Mouse (Mus musculus): ENCODE measurements around the gene Cenpt. TPM values are rescaled to one million over a fixed set of nuclear protein-coding genes. Genes with fewer than 3 reads are reported as not detected.
A peak's percentile ranks its signal among the peaks of the same experiment; 100 is the strongest.
"Not testable (repeated sequence)": the region's sequence is repeated elsewhere in the genome, so short reads cannot be mapped to it uniquely, and the experiment has no call there.

Cenpt gene
- polyA plus RNA-seq, 1 experiment from 2014 or later: 70.7 TPM

GRCm38 (mm10) chr8:105851651-105852143 is 1.4 kb downstream of the Cenpt start:
- no peaks in the 10 kb centered on the region for H3K9me3 ChIP-seq
- peak overlapping the region; percentile 77 for H3K9ac ChIP-seq
- under 1% methylated on average over 34 of the region's 34 CpGs for WGBS
- peak overlapping the region; percentile 20; the same call in 1 of the 2 replicates for H3K27ac ChIP-seq
- H3K4me3 ChIP-seq (replicated peaks): peak overlapping the region; percentile 65
- H3K4me2 ChIP-seq: peak overlapping the region; percentile 69
- peaks cover 26% of the 10 kb centered on the region for H3K36me3 ChIP-seq (replicated peaks)
- H3K27me3 ChIP-seq: no peaks in the 10 kb centered on the region
- ATAC-seq (ENCODE audit: low FRiP score): peak; percentile 83
- H3K4me1 ChIP-seq: peaks cover 23% of the 10 kb centered on the region

DNA sequence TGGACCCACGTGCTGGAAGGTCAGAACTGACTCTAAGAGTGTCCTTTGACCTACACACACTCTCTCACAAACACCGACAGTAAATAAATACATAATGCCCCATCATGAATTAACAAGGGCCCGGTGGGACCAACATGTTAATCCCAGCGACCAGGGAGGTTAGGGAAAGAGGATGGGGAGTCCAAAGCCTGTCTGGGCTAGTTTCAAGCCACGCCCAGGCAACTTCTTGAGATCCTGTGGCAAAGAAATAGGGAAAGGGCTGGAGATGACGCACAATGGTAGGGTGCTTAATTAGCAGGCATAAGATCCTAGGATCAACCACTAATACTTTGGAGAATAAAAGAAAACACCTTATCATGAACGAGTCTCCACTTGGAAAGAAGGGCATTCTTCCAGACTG is 2.5 kb downstream of the Cenpt start:
- H3K4me1 ChIP-seq: peaks cover 12% of the 10 kb centered on the region
- no peaks in the 10 kb centered on the region for H3K9me3 ChIP-seq
- H3K4me2 ChIP-seq: peak overlapping the region; percentile 42
- WGBS: 78% methylated on average over 7 of the region's 7 CpGs
- H3K27ac ChIP-seq: no peak overlapping the region
- ATAC-seq (ENCODE audit: low FRiP score): no peak
- peaks cover 37% of the 10 kb centered on the region for H3K36me3 ChIP-seq (replicated peaks)
- H3K4me3 ChIP-seq (replicated peaks): 0 out of 2 replicates have a peak overlapping the region, but pooled peaks have one; percentile 13
- H3K9ac ChIP-seq: no peak overlapping the region
- no peaks in the 10 kb centered on the region for H3K27me3 ChIP-seq

DNA sequence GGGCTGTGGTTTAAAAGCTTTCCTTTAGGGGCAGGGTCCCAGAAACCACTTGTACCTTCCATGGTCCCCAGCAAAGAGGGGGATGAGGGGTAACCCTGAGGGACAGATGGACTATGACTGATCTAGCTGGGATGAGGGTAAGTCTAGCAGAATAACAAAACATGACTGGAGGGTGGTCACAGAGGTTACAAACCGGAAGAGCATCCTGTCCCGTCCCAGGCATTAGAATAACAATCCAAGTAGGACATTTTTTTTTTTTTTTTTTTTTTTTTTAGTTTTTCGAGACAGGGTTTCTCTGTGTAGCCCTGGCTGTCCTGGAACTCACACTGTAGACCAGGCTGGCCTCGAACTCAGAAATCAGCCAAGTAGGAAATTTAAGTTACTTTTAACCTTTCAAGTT is 3.1 kb downstream of the Cenpt start:
- 84% methylated on average over 4 of the region's 4 CpGs for WGBS
- Histone ChIP-seq H3K4me3 (replicated peaks) (no peak overlapping the region), H3K36me3 (replicated peaks) (peaks cover 43% of the 10 kb centered on the region), H3K4me2 (peak overlapping the region; percentile 42; the same call in 1 of the 2 replicates), H3K27me3 (no peaks in the 10 kb centered on the region), H3K9ac (no peak overlapping the region), H3K9me3 (no peaks in the 10 kb centered on the region), H3K4me1 (peaks cover 10% of the 10 kb centered on the region), H3K27ac (no peak overlapping the region)
- no peak for ATAC-seq (ENCODE audit: low FRiP score)

GRCm38 (mm10) chr8:105846678-105847077 is 6.4 kb downstream of the Cenpt start:
- Histone ChIP-seq H3K4me1 (peaks cover 7% of the 10 kb centered on the region), H3K9ac (no peak overlapping the region), H3K27me3 (no peaks in the 10 kb centered on the region), H3K36me3 (replicated peaks) (peaks cover 69% of the 10 kb centered on the region), H3K27ac (no peak overlapping the region), H3K4me2 (no peak overlapping the region), H3K4me3 (replicated peaks) (no peak overlapping the region), H3K9me3 (no peaks in the 10 kb centered on the region)
- WGBS: 97% methylated on average over 11 of the region's 11 CpGs
- no peak for ATAC-seq (ENCODE audit: low FRiP score)

DNA sequence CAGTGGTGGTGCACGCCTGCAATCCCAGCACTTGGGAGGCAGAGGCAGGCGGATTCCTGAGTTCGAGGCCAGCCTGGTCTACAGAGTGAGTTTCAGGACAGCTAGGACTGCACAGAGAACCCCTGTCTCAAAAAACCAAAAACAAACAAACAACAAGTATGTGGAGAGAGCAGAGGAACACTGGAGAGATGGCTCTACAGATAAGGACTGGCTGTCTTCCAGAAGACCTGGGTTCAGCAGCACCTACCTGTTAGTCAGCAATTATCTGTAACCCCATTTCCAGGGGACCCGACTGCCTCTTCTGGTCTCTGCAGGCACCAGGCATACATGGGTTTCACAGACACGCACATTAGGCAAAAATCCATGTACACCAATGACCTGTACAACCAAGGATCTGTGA is 13.9 kb downstream of the Cenpt start:
- no peak overlapping the region for H3K9ac ChIP-seq
- no peak overlapping the region for H3K4me2 ChIP-seq
- peaks cover 28% of the 10 kb centered on the region for H3K36me3 ChIP-seq (replicated peaks)
- no peak for ATAC-seq (ENCODE audit: low FRiP score)
- H3K27me3 ChIP-seq: no peaks in the 10 kb centered on the region
- no peak overlapping the region for H3K27ac ChIP-seq
- H3K4me1 ChIP-seq: no peaks in the 10 kb centered on the region
- WGBS: 92% methylated on average over 5 of the region's 5 CpGs
- no peak overlapping the region for H3K4me3 ChIP-seq (replicated peaks)
- no peaks in the 10 kb centered on the region for H3K9me3 ChIP-seq

- H3K27ac ChIP-seq: no peak overlapping the region
- H3K9me3 ChIP-seq: no peaks in the 10 kb centered on the region
- H3K27me3 ChIP-seq: no peaks in the 10 kb centered on the region
- WGBS: 89% methylated on average over 6 of the region's 6 CpGs
- H3K9ac ChIP-seq: no peak overlapping the region
- H3K36me3 ChIP-seq (replicated peaks): peaks cover 13% of the 10 kb centered on the region
- H3K4me2 ChIP-seq: no peak overlapping the region
- ATAC-seq (ENCODE audit: low FRiP score): no peak
- no peak overlapping the region for H3K4me3 ChIP-seq (replicated peaks)
- no peaks in the 10 kb centered on the region for H3K4me1 ChIP-seq
These were observed 16.1 kb downstream of the Cenpt start for GRCm38 (mm10) chr8:105836991-105837390.

- 27% methylated on average over 11 of the region's 11 CpGs for WGBS
- no peak for ATAC-seq (ENCODE audit: low FRiP score)
- H3K4me2 ChIP-seq: no peak overlapping the region
- no peaks in the 10 kb centered on the region for H3K4me1 ChIP-seq
- H3K27ac ChIP-seq: no peak overlapping the region
- no peaks in the 10 kb centered on the region for H3K27me3 ChIP-seq
- H3K4me3 ChIP-seq (replicated peaks): no peak overlapping the region
- no peaks in the 10 kb centered on the region for H3K9me3 ChIP-seq
- no peak overlapping the region for H3K9ac ChIP-seq
- no peaks in the 10 kb centered on the region for H3K36me3 ChIP-seq (replicated peaks)
These were observed 17.8 kb downstream of the Cenpt start for GRCm38 (mm10) chr8:105835318-105835717.

- 84% methylated on average over 2 of the region's 2 CpGs for WGBS
These were observed 19.3 kb downstream of the Cenpt start for GRCm38 (mm10) chr8:105833740-105834139.

DNA sequence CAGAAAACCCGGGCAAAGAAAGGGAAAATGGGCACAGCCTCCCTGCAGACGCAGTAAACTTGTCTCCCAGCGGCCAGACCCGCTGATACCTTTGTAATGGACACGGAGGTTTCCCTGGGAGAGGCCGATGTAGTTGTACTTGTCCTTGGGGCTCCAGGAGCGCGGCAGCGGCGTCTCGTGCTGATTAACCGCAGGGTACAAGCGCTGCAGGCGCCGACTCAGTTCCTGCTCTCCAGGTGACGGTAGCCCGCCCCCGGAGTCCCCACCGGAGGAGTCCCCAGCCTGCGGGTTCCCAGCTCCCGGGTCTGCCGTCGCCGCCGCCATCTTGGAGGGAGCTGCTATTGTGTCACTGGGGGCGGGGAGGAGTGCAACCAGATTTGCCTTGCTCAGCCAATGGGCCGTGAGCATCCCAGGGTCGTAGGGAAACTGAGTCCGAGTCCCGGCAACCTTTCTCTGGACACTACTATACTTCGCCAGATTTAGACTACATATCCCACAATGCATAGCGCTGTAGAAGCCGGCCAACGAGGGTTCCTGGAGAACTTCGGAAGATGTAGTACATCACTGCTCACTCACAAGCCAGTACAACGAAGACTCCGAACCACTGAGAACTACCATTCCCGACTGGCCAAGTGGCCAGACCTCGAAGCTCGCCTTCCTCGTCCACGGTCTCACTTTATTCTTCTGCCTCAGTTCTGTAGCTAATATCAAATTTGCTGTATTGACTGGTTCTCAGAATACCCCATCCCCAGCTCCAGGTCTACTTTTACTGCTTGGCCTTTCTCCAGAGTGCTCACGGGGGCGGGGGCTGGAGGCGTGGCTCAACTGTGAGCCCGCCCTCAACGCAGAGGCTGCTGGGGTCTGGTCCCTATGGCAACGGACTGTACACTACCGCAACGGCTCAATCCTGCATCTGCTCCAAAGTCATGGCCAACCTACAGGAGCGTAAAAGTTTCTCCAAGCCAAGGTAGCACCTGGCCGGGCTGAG is 25.9 kb downstream of the Cenpt start, which contains the start of the genes Ranbp10 and Tsnaxip1:
TSS of gene Ranbp10 (minus strand) at position 490 of the 988 bp plus-strand sequence.
TSS of gene Tsnaxip1 (plus strand) at position 871 of the 988 bp plus-strand sequence.
- peak; percentile 98 for ATAC-seq (ENCODE audit: low FRiP score)

More at GRCm38 (mm10) chr8:105833740-105834139, 19.3 kb downstream of the Cenpt start:
- H3K27ac ChIP-seq; H3K4me3 ChIP-seq (replicated peaks); H3K36me3 ChIP-seq (replicated peaks); H3K27me3 ChIP-seq; H3K4me1 ChIP-seq; H3K4me2 ChIP-seq; H3K9ac ChIP-seq; ATAC-seq (ENCODE audit: low FRiP score); H3K9me3 ChIP-seq: not testable (repeated sequence)

DNA sequence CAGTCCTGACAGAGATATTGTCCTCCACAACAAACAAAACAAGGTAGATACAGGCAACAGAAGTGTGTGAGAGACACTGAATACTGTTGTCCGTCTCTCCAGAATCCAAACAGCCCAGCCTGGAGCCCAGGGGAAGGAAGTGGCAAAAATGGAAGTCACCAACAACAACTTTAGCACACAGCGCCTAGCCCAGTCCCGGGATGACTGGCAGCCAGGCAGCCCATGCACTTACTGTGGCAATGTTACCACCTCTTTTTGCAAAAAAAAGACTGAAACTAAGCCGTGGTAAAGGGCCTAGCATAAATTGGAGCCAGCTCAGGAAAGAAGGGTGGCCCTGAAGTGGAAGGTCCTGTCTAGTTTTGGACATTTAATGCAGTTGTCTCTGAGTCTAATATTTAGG is 26.7 kb downstream of the Cenpt start:
- peak overlapping the region; percentile 87 for H3K4me2 ChIP-seq
- peaks cover 38% of the 10 kb centered on the region for H3K36me3 ChIP-seq (replicated peaks)
- H3K9me3 ChIP-seq: no peaks in the 10 kb centered on the region
- no peak for ATAC-seq (ENCODE audit: low FRiP score)
- H3K27ac ChIP-seq: no peak overlapping the region
- H3K4me1 ChIP-seq: peaks cover 18% of the 10 kb centered on the region
- peak overlapping the region; percentile 95 for H3K4me3 ChIP-seq (replicated peaks)
- WGBS: 8% methylated on average over 4 of the region's 4 CpGs
- H3K9ac ChIP-seq: peak overlapping the region; percentile 92
- H3K27me3 ChIP-seq: no peaks in the 10 kb centered on the region

More for the DNA sequence above, 25.9 kb downstream of the Cenpt start, which contains the start of the genes Ranbp10 and Tsnaxip1:
- no peaks in the 10 kb centered on the region for H3K27me3 ChIP-seq
- H3K9ac ChIP-seq: peak within 1 kb of the TSS; percentile 92
- peaks cover 30% of the 10 kb centered on the region for H3K36me3 ChIP-seq (replicated peaks)
- H3K4me2 ChIP-seq: peak within 1 kb of the TSS; percentile 87
- H3K4me3 ChIP-seq (replicated peaks): peak within 1 kb of the TSS; percentile 95
- under 1% methylated on average over 52 of the region's 52 CpGs for WGBS
- peaks cover 18% of the 10 kb centered on the region for H3K4me1 ChIP-seq
- H3K9me3 ChIP-seq: no peaks in the 10 kb centered on the region
- H3K27ac ChIP-seq: 0 out of 2 replicates have a peak within 1 kb of the TSS, but pooled peaks have one; percentile 43

DNA sequence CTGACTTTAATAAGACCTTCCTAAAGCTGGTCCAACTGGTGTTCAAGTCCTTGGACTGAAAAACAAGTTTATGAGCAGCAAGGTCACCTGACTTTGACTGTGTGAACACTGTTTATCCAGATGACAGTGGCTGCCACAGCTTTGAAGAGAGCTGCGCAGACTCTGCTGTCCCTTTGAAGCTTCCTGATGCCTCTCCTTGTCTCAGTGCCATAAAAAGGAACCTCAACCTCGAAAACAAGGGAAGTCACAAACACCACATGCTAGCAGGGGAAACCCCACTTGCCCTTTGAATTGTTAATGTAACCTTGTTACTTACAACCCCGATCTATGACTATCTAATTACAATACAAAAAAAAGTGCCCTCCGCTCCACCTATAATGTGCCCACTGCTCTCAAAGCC is 27.6 kb downstream of the Cenpt start:
- Histone ChIP-seq H3K4me1 (peaks cover 18% of the 10 kb centered on the region), H3K36me3 (replicated peaks) (peaks cover 46% of the 10 kb centered on the region), H3K9ac (0 out of 2 replicates have a peak overlapping the region, but pooled peaks have one; percentile 92)

GRCm38 (mm10) chr8:105820925-105821324 is 32.2 kb downstream of the Cenpt start:
- no peak for ATAC-seq (ENCODE audit: low FRiP score)
- no peak overlapping the region for H3K4me3 ChIP-seq (replicated peaks)
- no peak overlapping the region for H3K9ac ChIP-seq
- H3K9me3 ChIP-seq: no peaks in the 10 kb centered on the region
- H3K27me3 ChIP-seq: no peaks in the 10 kb centered on the region
- peaks cover 8% of the 10 kb centered on the region for H3K4me1 ChIP-seq
- H3K36me3 ChIP-seq (replicated peaks): peaks cover 57% of the 10 kb centered on the region
- H3K4me2 ChIP-seq: no peak overlapping the region
- H3K27ac ChIP-seq: no peak overlapping the region
- whole genome bisulfite sequencing: 89% methylated on average over 1 of the region's 1 CpGs

More for the DNA sequence above, 27.6 kb downstream of the Cenpt start:
- H3K4me2 ChIP-seq: peak overlapping the region; percentile 87
- H3K9me3 ChIP-seq: no peaks in the 10 kb centered on the region
- 93% methylated on average over 4 of the region's 4 CpGs for WGBS
- peak overlapping the region; percentile 95 for H3K4me3 ChIP-seq (replicated peaks)
- no peak overlapping the region for H3K27ac ChIP-seq
- no peaks in the 10 kb centered on the region for H3K27me3 ChIP-seq
- no peak for ATAC-seq (ENCODE audit: low FRiP score)
